Mouse (Mus musculus) lung, postnatal 0 days (tissue): ENCODE measurements around the gene Cyp2w1. TPM values are rescaled to one million over a fixed set of nuclear protein-coding genes. Genes with fewer than 3 reads are reported as not detected.

Experiments
- ATAC-seq: fragments of 200-750 bp; cut with Nextera tagmentation; 2 replicates; pipeline ENCODE4 v1.8.0; 2017; ENCODE audit warnings: moderate library complexity
- DNase-seq: peaks from one replicate; pipeline ENCODE4 v3.0.0-alpha.2; 2016; ENCODE audit warnings: low spot score
- H3K27ac ChIP-seq: fragments of 300-500 bp; sonication (generic); 2 replicates; pipeline ENCODE4 v1.5.1; 2014; ENCODE audit warnings: antibody characterized with exemption, mild to moderate bottlenecking, low read length, mixed read lengths
- H3K27me3 ChIP-seq: fragments of 300-500 bp; sonication (generic); replicated peaks from 2 replicates; pipeline ENCODE4 v1.6.1; 2014; ENCODE audit warnings: low read length, mixed read lengths; ENCODE audit not compliant: insufficient read depth
- H3K36me3 ChIP-seq: fragments of 300-500 bp; sonication (generic); 2 replicates; pipeline ENCODE4 v1.6.1; 2014; ENCODE audit warnings: low read length, mixed read lengths; ENCODE audit not compliant: insufficient read depth
- H3K4me1 ChIP-seq: fragments of 300-500 bp; sonication (generic); 2 replicates; pipeline ENCODE4 v1.6.1; 2014; ENCODE audit warnings: antibody characterized with exemption, low read depth, low read length, mixed read lengths; ENCODE audit not compliant: insufficient read depth
- H3K4me2 ChIP-seq: fragments of 300-500 bp; sonication (generic); replicated peaks from 2 replicates; pipeline ENCODE4 v1.6.1; 2014; ENCODE audit warnings: low read depth, mild to moderate bottlenecking, low read length, moderate library complexity, mixed read lengths
- H3K4me3 ChIP-seq: fragments of 300-500 bp; sonication (generic); 2 replicates; pipeline ENCODE4 v1.5.1; 2014; ENCODE audit warnings: low read depth, low read length
- H3K9ac ChIP-seq: fragments of 300-500 bp; sonication (generic); replicated peaks from 2 replicates; pipeline ENCODE4 v1.6.1; 2014; ENCODE audit warnings: low read depth, mild to moderate bottlenecking
- H3K9me3 ChIP-seq: fragments of 300-500 bp; sonication (generic); 2 replicates; pipeline ENCODE4 v1.6.1; 2016; ENCODE audit warnings: low read length, mixed read lengths
- CTCF ChIP-seq: IDR thresholded peaks from 2 replicates; pipeline ENCODE4 v1.5.1; 2016; ENCODE audit warnings: antibody characterized with exemption, mild to moderate bottlenecking
- EP300 ChIP-seq: IDR thresholded peaks from 2 replicates; pipeline ENCODE4 v1.6.1; 2016; ENCODE audit warnings: antibody characterized with exemption, mild to moderate bottlenecking, control low read depth
- WGBS: fragments of 180-500 bp; shearing (Covaris S2); extraction: QIAGEN DNeasy Blood & Tissue Kit; methylation state at CpG from one replicate; pipeline ENCODE4 v1.1.7; 2014; 5-methylcytosine and 5-hydroxymethylcytosine counted together
- polyA plus RNA-seq: library from polyadenylated mRNA; unstranded; fragments of >200 nt; fragmentation: Nextera tagmentation; extraction: Ambion mirVana; gene quantifications from 2 replicates; pipeline ENCODE4 v1.2.1, GENCODE M21; 2015

The Cyp2w1 gene
- not detected in 2 replicates for polyA plus RNA-seq

DNA sequence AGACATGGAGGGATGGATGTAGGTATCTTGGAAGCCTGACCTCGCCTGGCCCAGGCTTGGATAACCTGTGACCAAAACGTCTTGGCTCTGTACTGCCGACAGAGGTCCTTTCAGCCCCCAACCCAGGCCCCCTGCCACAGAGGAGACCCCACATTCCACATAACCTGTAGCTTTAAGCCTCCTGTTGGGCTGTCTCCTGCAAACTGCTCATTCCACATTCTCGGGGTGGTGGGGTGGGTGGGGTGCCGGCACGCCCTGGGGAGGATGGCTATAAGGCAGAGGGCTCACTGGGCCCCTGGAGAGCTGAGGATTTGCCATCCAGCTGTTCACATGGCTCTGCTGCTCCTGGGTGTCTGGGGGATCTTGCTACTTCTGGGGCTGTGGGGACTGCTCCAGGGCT is at the start of gene Cyp2w1:
TSS of gene Cyp2w1 (plus strand) at position 301 of the 400 bp plus-strand sequence.
- no peak for ATAC-seq
- H3K4me3 ChIP-seq = no peak within 1 kb of the TSS
- TF ChIP-seq CTCF = no peak
- TF ChIP-seq EP300 = no peak
- no peak within 1 kb of the TSS for H3K4me2 ChIP-seq
- no peaks in the 10 kb centered on the region for H3K9me3 ChIP-seq
- DNase-seq = no peak
- H3K27me3 ChIP-seq = no peaks in the 10 kb centered on the region
- WGBS = 45% methylated on average over 6 of the region's 6 CpGs
- H3K27ac ChIP-seq = no peak within 1 kb of the TSS
- H3K9ac ChIP-seq = no peak within 1 kb of the TSS
- no peaks in the 10 kb centered on the region for H3K4me1 ChIP-seq
- no peaks in the 10 kb centered on the region for H3K36me3 ChIP-seq

DNA sequence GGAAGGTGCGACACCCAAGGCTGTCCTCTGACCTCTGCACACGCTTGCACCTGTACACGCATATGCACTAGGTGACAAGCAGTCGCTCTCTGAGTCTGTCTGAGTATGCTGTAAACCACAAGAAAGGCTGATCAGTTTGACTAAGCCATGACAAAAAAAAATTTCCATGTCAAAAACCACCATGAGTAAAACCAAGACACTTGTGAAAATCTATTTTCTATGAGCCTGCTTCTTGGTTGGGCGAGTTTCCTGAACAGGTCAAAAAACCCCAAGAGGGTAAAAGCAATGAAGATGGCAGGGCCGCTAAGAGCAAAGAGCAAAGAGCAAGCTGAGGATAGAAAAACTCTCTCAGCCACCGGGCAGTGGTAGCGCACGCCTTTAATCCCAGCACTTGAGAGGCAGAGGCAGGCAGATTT is 48.8 kb upstream of the Cyp2w1 start:
- no peak overlapping the region for H3K4me2 ChIP-seq
- 76% methylated on average over 9 of the region's 9 CpGs for WGBS
- no peaks in the 10 kb centered on the region for H3K36me3 ChIP-seq
- TF ChIP-seq EP300 (no peak), CTCF (no peak)
- ATAC-seq (no peak), DNase-seq (no peak)
- H3K9ac ChIP-seq = no peak overlapping the region
- H3K27me3 ChIP-seq = no peaks in the 10 kb centered on the region
- H3K4me3 ChIP-seq = no peak overlapping the region
- H3K27ac ChIP-seq = no peak overlapping the region
- H3K4me1 ChIP-seq = no peaks in the 10 kb centered on the region
- H3K9me3 ChIP-seq = no peaks in the 10 kb centered on the region

DNA sequence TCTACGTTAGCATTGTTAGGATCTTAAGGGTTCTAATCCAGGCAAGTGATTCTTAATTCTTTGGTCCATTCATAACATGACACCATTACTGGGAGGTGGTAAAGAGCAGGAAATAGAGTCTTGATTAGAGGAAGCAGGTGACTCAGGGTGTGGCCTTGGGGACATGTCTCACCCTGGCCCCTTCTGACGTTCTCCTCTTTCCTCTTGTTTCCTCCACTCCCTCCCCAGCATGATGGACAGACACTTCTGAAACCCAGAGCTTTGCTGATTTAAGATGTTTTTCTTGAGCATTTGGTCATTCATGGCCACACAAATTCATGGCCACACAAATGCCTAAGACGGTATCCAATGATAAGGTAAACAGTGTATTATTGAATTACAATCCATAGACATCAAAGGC is 42.5 kb upstream of the Cyp2w1 start:
- no peak for ATAC-seq
- H3K36me3 ChIP-seq = no peaks in the 10 kb centered on the region
- 61% methylated on average over 3 of the region's 3 CpGs for WGBS
- H3K4me1 ChIP-seq = no peaks in the 10 kb centered on the region
- no peak overlapping the region for H3K4me2 ChIP-seq
- H3K9me3 ChIP-seq = no peaks in the 10 kb centered on the region
- no peak overlapping the region for H3K4me3 ChIP-seq
- TF ChIP-seq CTCF (no peak), EP300 (no peak)
- no peaks in the 10 kb centered on the region for H3K27me3 ChIP-seq
- no peak for DNase-seq
- H3K27ac ChIP-seq = no peak overlapping the region
- H3K9ac ChIP-seq = no peak overlapping the region

DNA sequence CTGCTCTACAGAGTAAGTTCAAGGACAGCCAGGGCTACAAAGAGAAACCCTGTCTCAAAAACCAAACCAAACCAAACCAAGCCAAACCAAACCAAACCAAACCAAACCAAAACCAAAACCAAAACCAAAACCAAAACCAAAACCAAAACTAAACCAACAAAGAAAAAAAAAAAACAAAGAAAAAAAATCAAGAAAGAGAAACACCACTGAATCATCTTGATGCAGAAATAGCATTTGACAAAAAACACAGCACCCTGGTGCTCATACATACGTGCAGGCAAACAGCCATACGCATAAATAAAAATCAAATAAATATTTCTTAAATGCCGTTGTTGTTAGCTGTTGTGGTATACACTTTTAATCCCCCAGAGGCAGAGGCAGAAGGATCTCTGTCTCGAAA is 41.9 kb upstream of the Cyp2w1 start:
- H3K27ac ChIP-seq = no peak overlapping the region
- ATAC-seq = no peak

DNA sequence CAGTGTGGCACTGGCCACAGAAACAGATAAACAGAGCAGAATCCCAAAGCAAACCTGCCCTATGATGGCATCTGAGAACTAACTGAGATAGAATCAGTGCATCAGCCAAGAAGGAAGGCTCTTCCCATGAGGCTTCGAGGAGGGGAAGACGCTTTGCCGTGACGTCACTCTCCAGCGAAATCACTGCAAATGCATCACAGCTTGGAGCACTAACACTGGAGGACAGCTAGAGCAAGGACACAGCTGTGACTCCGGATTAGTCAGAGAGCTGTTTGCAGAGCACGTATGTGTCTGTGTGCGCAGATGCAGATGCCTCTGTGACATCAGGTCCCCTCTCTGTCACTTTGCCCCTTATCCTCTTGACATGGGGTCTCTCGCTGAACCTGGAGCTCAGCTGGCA is 40.6 kb upstream of the Cyp2w1 start:
- Histone ChIP-seq H3K36me3 (no peaks in the 10 kb centered on the region), H3K4me1 (no peaks in the 10 kb centered on the region), H3K9ac (no peak overlapping the region), H3K9me3 (no peaks in the 10 kb centered on the region), H3K4me3 (no peak overlapping the region), H3K27me3 (no peaks in the 10 kb centered on the region), H3K27ac (no peak overlapping the region), H3K4me2 (no peak overlapping the region)
- TF ChIP-seq EP300 = no peak
- TF ChIP-seq CTCF = no peak
- 82% methylated on average over 9 of the region's 9 CpGs for WGBS
- no peak for ATAC-seq
- DNase-seq = no peak

More for the DNA sequence above, 41.9 kb upstream of the Cyp2w1 start:
- no peak for DNase-seq
- Histone ChIP-seq H3K27me3 (no peaks in the 10 kb centered on the region), H3K9me3 (no peaks in the 10 kb centered on the region), H3K4me3 (no peak overlapping the region), H3K4me1 (no peaks in the 10 kb centered on the region), H3K9ac (no peak overlapping the region), H3K36me3 (no peaks in the 10 kb centered on the region), H3K4me2 (no peak overlapping the region)
- TF ChIP-seq EP300 = no peak
- no peak for TF ChIP-seq CTCF
- WGBS = 84% methylated on average over 4 of the region's 4 CpGs

DNA sequence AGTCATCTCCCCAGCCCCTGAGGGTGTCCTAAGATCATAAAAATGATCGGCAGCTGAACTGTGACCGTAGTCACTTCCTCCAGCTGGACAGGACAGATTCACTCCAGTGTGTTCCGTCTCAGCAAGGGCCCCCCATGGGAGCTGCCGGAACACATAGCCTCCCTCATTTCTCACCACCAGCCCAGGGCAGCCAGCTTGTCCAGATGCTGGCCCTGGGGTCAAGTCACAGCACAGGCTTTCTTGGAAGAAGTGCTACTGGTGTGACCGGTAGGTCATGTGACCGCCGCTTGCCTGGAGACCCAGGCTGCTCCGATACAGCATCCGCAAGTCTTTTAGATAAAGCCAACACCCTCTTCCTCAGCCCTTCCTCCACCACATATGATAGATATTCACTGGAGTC is 38.9 kb upstream of the Cyp2w1 start:
- H3K9ac ChIP-seq = no peak overlapping the region
- H3K9me3 ChIP-seq = no peaks in the 10 kb centered on the region
- 78% methylated on average over 9 of the region's 9 CpGs for WGBS
- H3K36me3 ChIP-seq = no peaks in the 10 kb centered on the region
- H3K27ac ChIP-seq = no peak overlapping the region
- no peak for ATAC-seq
- H3K4me3 ChIP-seq = no peak overlapping the region
- no peak for DNase-seq
- H3K4me1 ChIP-seq = no peaks in the 10 kb centered on the region
- no peak for TF ChIP-seq CTCF
- TF ChIP-seq EP300 = no peak
- H3K27me3 ChIP-seq = no peaks in the 10 kb centered on the region
- H3K4me2 ChIP-seq = no peak overlapping the region
